8 mouse cellular contexts compared by ENCODE assay signal in the genomic region with DNA sequence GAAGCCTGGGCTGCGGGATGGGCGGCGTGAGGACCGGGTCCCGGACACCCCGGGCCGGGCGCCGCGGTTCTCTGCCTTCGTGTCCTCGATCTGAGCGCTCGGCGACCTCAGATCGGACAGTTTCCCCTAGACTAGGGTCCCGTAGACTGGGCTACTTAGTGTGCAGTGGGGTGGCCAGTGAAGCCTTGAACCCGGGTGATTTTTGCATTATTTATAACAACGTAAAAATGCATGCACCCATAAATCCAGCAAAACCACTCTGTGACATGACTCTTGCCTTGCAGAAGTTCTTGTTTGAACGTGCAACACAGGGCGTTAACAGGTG. TPM values are rescaled to one million over a fixed set of nuclear protein-coding genes. Genes with fewer than 3 reads are reported as not detected.
DNase-seq lines count a peak whose midpoint lies in the region; ATAC-seq and TF ChIP-seq lines count a peak whose summit lies in the region.

No protein-coding gene starts in this region.

- DNase-seq in lung, postnatal 25 days (ENCODE audit: low spot score) = no peak
- DNase-seq in limb, embryonic 11.5 days (ENCODE audit: low spot score) = no peak
- no peak for DNase-seq in adrenal gland, postnatal 10 days
- DNase-seq in thymus, postnatal 36 days = no peak

- peaks cover 13% of the 10 kb centered on the region for H3K4me1 ChIP-seq in lung, embryonic 16.5 days (replicated peaks; ENCODE audit: control insufficient read depth, insufficient read depth, low read length)
- H3K4me1 ChIP-seq in embryonic fibroblast, embryonic 13.5 days (ENCODE audit: control insufficient read depth, insufficient read depth, low read length) = no peaks in the 10 kb centered on the region
- peaks cover 5% of the 10 kb centered on the region; the same call in 1 of the 2 replicates for H3K4me1 ChIP-seq in limb, embryonic 11.5 days (ENCODE audit: control insufficient read depth, insufficient read depth, low read length)
- peaks cover 9% of the 10 kb centered on the region; the same call in 1 of the 2 replicates for H3K4me1 ChIP-seq in olfactory bulb, adult 2 months (ENCODE audit: control insufficient read depth, insufficient read depth, low read length)

- no peak for TF ChIP-seq POLR2A in embryonic fibroblast, embryonic 13.5 days (IDR thresholded peaks at IDR 0.05; ENCODE audit: low read depth, low read length)
- no peak for TF ChIP-seq POLR2A in olfactory bulb, adult 2 months (IDR thresholded peaks at IDR 0.05; ENCODE audit: insufficient read depth, low read depth, low read length)

- peak overlapping the region; percentile 89 for H3K4me2 ChIP-seq in lung, embryonic 16.5 days (ENCODE audit: low read depth, low read length)
- peak overlapping the region; percentile 75 for H3K4me2 ChIP-seq in limb, embryonic 11.5 days (ENCODE audit: low read depth, severe bottlenecking)

- H3K27me3 ChIP-seq in lung, embryonic 16.5 days (ENCODE audit: control insufficient read depth, insufficient read depth, low read depth, low read length) = no peaks in the 10 kb centered on the region
- no peaks in the 10 kb centered on the region for H3K27me3 ChIP-seq in limb, embryonic 11.5 days (ENCODE audit: control insufficient read depth, insufficient read depth, low read length)

- peak overlapping the region; percentile 95 for H3K4me3 ChIP-seq in lung, embryonic 16.5 days (ENCODE audit: low read length)
- H3K4me3 ChIP-seq in embryonic fibroblast, embryonic 13.5 days (ENCODE audit: insufficient read depth, low read length) = peak overlapping the region; percentile 85
- H3K4me3 ChIP-seq in limb, embryonic 11.5 days (ENCODE audit: low read depth, low read length) = peak overlapping the region; percentile 76
- peak overlapping the region; percentile 72 for H3K4me3 ChIP-seq in olfactory bulb, adult 2 months (ENCODE audit: insufficient read depth, low read depth, low read length)

- H3K9me3 ChIP-seq in lung, embryonic 16.5 days (ENCODE audit: control insufficient read depth, low read length) = no peaks in the 10 kb centered on the region
- no peaks in the 10 kb centered on the region for H3K9me3 ChIP-seq in limb, embryonic 11.5 days (ENCODE audit: control insufficient read depth, low read length)

- under 1% methylated on average over 21 of the region's 21 CpGs for WGBS in lung, embryonic 16.5 days
- under 1% methylated on average over 21 of the region's 21 CpGs for WGBS in limb, embryonic 11.5 days
- WGBS in olfactory bulb, adult 2 months = under 1% methylated on average over 21 of the region's 21 CpGs

- H3K27ac ChIP-seq in lung, embryonic 16.5 days (ENCODE audit: low read length) = peak overlapping the region; percentile 25; the same call in 1 of the 2 replicates
- H3K27ac ChIP-seq in embryonic fibroblast, embryonic 13.5 days (ENCODE audit: insufficient read depth, low read length) = no peak overlapping the region
- H3K27ac ChIP-seq in limb, embryonic 11.5 days (replicated peaks; ENCODE audit: low read depth, low read length) = no peak overlapping the region
- no peak overlapping the region for H3K27ac ChIP-seq in olfactory bulb, adult 2 months (ENCODE audit: insufficient read depth, low read depth, low read length)

- H3K36me3 ChIP-seq in lung, embryonic 16.5 days (ENCODE audit: control insufficient read depth, insufficient read depth, low read length) = peaks cover 7% of the 10 kb centered on the region
- H3K36me3 ChIP-seq in limb, embryonic 11.5 days (ENCODE audit: control insufficient read depth, insufficient read depth, low read length) = peaks cover 4% of the 10 kb centered on the region; the same call in 1 of the 2 replicates

- peak overlapping the region; percentile 88 for H3K9ac ChIP-seq in lung, embryonic 16.5 days (ENCODE audit: low read length)
- peak overlapping the region; percentile 72 for H3K9ac ChIP-seq in limb, embryonic 11.5 days (ENCODE audit: low read length)

- no peak for ATAC-seq in lung, embryonic 16.5 days (ENCODE audit: low read depth)
- 0 out of 2 replicates have a peak, but pooled peaks have one; percentile 37 for ATAC-seq in limb, embryonic 11.5 days (ENCODE audit: insufficient number of reproducible peaks, low FRiP score, low TSS enrichment, low read depth)
- no peak for ATAC-seq in megakaryocyte-erythroid progenitor cell, adult 5-6 weeks (replicated peaks; ENCODE audit: low FRiP score, low TSS enrichment, poor library complexity, severe bottlenecking)

- no peak for TF ChIP-seq CTCF in embryonic fibroblast, embryonic 13.5 days (IDR thresholded peaks at IDR 0.05; ENCODE audit: borderline replicate concordance, insufficient read depth, low read length)
- TF ChIP-seq CTCF in olfactory bulb, adult 2 months (IDR thresholded peaks at IDR 0.05; ENCODE audit: insufficient read depth, low read depth, low read length) = no peak

RNA-seq across cellular contexts. Expression of gene Mvk, which starts 0.3 kb away (rescaled TPM):
- 31.1 and 36.1 TPM in 2 replicates for polyA plus RNA-seq in lung, embryonic 16.5 days (2015; fragmentation: Nextera tagmentation; extraction: Ambion mirVana)
- 24.4 and 26.3 TPM in 2 replicates for polyA plus RNA-seq in embryonic fibroblast, embryonic 13.5 days (2011; ENCODE audit: insufficient read length, low read depth, missing spikeins)
- 47.6 and 49.2 TPM in 2 replicates for polyA plus RNA-seq in limb, embryonic 11.5 days (2014; fragmentation: Nextera tagmentation; extraction: Ambion mirVana)
- polyA plus RNA-seq in olfactory bulb, adult 2 months (2012; ENCODE audit: insufficient read depth, insufficient read length, low replicate concordance, missing spikeins) = not detected in 2 replicates
- total RNA-seq in megakaryocyte-erythroid progenitor cell, adult 5-6 weeks (2014; fragmentation: Nextera tagmentation) = 9.4 and 10.1 TPM in 2 replicates
- 6.3 and 7.4 TPM in 2 replicates for total RNA-seq in megakaryocyte-erythroid progenitor cell, adult 5-6 weeks (2017)
- 10 to 100 TPM; 18.9 to 22.8 TPM for total RNA-seq in adrenal gland, postnatal 10 days (2021)

RNA-seq across cellular contexts. Expression of gene Mmab, which starts 0.5 kb away (rescaled TPM):
- 29.8 and 31.7 TPM in 2 replicates for polyA plus RNA-seq in lung, embryonic 16.5 days (2015; fragmentation: Nextera tagmentation; extraction: Ambion mirVana)
- polyA plus RNA-seq in embryonic fibroblast, embryonic 13.5 days (2011; ENCODE audit: insufficient read length, low read depth, missing spikeins) = 18.7 and 24.1 TPM in 2 replicates
- 29.8 and 30.6 TPM in 2 replicates for polyA plus RNA-seq in limb, embryonic 11.5 days (2014; fragmentation: Nextera tagmentation; extraction: Ambion mirVana)
- not detected in 2 replicates for polyA plus RNA-seq in olfactory bulb, adult 2 months (2012; ENCODE audit: insufficient read depth, insufficient read length, low replicate concordance, missing spikeins)
- 7.5 and 8.3 TPM in 2 replicates for total RNA-seq in megakaryocyte-erythroid progenitor cell, adult 5-6 weeks (2014; fragmentation: Nextera tagmentation)
- 9.5 and 9.9 TPM in 2 replicates for total RNA-seq in megakaryocyte-erythroid progenitor cell, adult 5-6 weeks (2017)
- total RNA-seq in adrenal gland, postnatal 10 days (2021) = 10 to 100 TPM; 15.2 to 17.5 TPM

Comparison
In these comparisons a context has a peak if more than half of its experiments do, and no peak if none do; other contexts are left out.
1. RNA of gene Mvk, which starts 0.3 kb away (polyA plus RNA-seq): 47.6 to 49.2 TPM in limb, embryonic 11.5 days, 31.1 to 36.1 TPM in lung, embryonic 16.5 days and 24.4 to 26.3 TPM in embryonic fibroblast, embryonic 13.5 days; not detected in olfactory bulb, adult 2 months; every median in the first group is over 10 times any median in the second.
2. RNA of gene Mmab, which starts 0.5 kb away (polyA plus RNA-seq): 29.8 to 31.7 TPM in lung, embryonic 16.5 days, 29.8 to 30.6 TPM in limb, embryonic 11.5 days and 18.7 to 24.1 TPM in embryonic fibroblast, embryonic 13.5 days; not detected in olfactory bulb, adult 2 months; every median in the first group is over 10 times any median in the second.
3. Peak in every context shown above with its lines, with median percentiles within 50 percentile points of each other: H3K4me3 ChIP-seq.